Mouse (Mus musculus) embryonic stem cell, embryonic (primary cell): ENCODE measurements around the gene Syne3.

Source experiments
- CTCF ChIA-PET, 4 experiments: fragments of 300-600 bp in 2 of 4; fragments of 350-600 bp in 2 of 4; sonication (Branson Sonifier 250); formaldehyde crosslinking; loops; one replicate each; lab custom pipeline; 2022; ENCODE audit warnings: inconsistent platforms in 2 of 4; lab: Charles Lee
- POLR2A ChIA-PET, 4 experiments: fragments of 300-600 bp in 2 of 4; fragments of 350-600 bp in 2 of 4; sonication (Branson Sonifier 250); formaldehyde crosslinking; loops; one replicate each; lab custom pipeline; 2022; ENCODE audit warnings: antibody characterized with exemption in 4 of 4, inconsistent platforms in 1 of 4; lab: Charles Lee

Syne3 gene

GRCm38 (mm10) chr12:104997159-104997558, 12.4 kb downstream of the Syne3 start:
- POLR2A ChIA-PET = interaction anchor here in 2 of 4 experiments (1.1 to 1.9 kb wide), 2 partner anchors 10 kb away, joined by 4 to 7 read pairs; no protein-coding TSS in a partner anchor

GRCm38 (mm10) chr12:104996012-104996728, 13.4 kb downstream of the Syne3 start:
- ChIA-PET POLR2A (interaction anchor here in 2 of 4 experiments (0.6 to 1.9 kb wide), 4 partner anchors 9 to 642 kb away, joined by 3 to 4 read pairs (median 3); no protein-coding TSS in a partner anchor), CTCF (interaction anchor here (0.6 to 1.9 kb wide), 9 partner anchors 11 to 44 kb away, joined by 3 to 11 read pairs (median 6); no protein-coding TSS in a partner anchor)

More at GRCm38 (mm10) chr12:104997159-104997558, 12.4 kb downstream of the Syne3 start:
- CTCF ChIA-PET = interaction anchor here in 3 of 4 experiments (0.6 to 1.3 kb wide), 6 partner anchors 12 to 549 kb away, joined by 3 to 11 read pairs (median 4); no protein-coding TSS in a partner anchor

DNA sequence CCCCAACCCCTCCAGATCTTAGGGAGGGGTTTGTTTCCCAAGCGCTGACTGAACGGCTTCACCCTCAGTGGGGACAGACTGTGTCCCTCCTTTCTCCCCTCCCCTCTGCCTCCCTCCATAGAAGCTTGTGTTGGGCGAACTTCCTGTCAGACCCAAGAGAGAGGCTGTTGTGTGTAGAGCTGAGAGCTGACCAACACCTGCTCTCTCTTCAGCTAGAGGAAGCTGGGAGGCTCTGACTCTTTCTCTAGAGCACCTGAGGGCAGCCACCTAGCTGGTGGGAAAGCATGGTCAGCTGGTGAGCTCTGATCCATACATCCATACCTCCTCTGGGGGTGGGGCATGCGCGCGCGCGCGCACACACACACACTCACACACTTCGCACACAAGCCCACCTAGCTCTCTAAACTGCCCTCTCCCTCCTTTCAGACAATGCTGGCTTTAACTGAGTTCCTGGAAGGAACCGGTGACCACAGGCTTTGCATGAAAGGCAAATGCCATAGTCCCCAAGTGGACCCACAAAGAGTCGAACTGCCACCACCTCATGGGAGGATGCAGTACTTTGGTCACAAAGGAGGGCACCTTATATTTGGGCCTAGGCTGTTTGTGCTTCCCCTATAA, 14.2 kb downstream of the Syne3 start:
- ChIA-PET CTCF (interaction anchor here (0.6 to 1.9 kb wide), 7 partner anchors 10 to 41 kb away, joined by 3 to 6 read pairs (median 6); no protein-coding TSS in a partner anchor), POLR2A (interaction anchor here in 3 of 4 experiments (0.5 to 1.6 kb wide), 5 partner anchors 8 to 344 kb away, joined by 3 to 5 read pairs (median 3); no protein-coding TSS in a partner anchor)

GRCm38 (mm10) chr12:104992838-104993237, 16.8 kb downstream of the Syne3 start:
- POLR2A ChIA-PET = no interaction called here
- CTCF ChIA-PET = no interaction called here

DNA sequence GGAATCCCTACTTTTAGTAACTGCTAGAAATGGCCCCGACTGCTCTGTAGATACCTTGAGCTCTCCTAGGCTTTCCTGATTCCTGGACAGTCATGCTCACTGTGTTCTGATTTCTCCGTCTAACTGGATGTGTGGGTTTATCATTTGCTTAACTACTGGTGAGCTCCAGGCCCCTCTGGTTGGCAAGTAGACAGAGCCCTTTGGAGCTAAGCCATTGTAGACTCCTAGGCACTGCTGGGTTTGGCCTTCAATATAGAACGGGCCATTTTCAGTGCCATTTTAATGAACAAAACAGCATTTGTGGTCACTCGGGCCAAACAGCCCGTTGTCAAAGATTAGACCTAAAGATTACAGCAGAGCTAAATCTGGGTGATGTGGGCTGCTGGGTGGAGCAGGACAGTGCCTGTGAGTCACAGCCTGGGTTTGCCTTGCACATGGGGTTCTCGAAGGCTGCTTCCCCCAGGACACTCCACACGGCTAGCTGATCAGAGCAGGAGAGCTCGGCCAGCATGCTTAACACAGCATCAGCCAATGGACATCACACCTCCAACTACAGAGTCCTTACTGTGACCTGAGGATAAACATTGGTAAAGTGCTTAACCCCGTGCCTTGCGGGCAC, 17.4 kb downstream of the Syne3 start:
- POLR2A ChIA-PET = no interaction called here
- CTCF ChIA-PET = no interaction called here

DNA sequence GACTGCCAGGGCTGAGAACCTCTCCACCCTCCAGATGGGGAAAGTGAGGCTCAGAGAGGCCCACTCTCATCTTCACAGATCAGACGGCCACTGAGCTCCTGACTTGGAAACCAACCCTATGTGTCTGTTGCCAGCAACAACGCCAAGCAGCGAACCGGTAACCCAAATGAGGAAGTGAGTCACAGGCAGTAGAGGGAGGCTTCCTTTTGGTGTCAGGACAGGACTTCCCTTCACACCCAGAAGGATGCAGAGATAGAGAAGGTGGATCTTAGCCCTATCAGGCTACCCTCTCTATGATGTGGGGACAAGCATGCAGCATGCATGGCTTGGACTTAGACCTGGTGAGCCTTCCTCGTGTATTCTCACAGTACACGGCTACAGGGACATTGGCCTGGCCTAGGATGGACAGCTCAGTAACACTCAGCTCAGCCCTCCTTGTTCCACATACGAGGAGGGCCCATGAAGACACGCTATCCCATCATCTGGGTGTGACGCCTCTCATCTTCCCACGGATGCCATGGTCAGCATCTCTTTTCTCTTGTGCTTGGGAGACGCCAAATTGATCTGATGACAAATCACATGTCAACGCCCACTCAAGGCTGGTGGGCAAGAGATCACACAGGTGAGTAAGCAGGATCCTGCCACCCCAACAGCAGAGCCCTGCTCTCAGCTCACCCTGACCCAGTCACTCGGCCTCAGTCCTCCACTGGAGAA, 18.7 kb downstream of the Syne3 start:
- ChIA-PET CTCF (interaction anchor here in 2 of 4 experiments (0.6 to 1.1 kb wide), 4 partner anchors 35 to 37 kb away, joined by 3 to 5 read pairs (median 4); no protein-coding TSS in a partner anchor), POLR2A (interaction anchor here in 2 of 4 experiments (0.7 to 1.3 kb wide), 3 partner anchors 12 to 42 kb away, joined by 3 read pairs; partner anchors contain the start of gene Glrx5 (in 1 of the 2))

GRCm38 (mm10) chr12:104987936-104988335, 21.7 kb downstream of the Syne3 start:
- POLR2A ChIA-PET = interaction anchor here in 1 of 4 experiments (0.6 to 1.4 kb wide), 4 partner anchors 8 to 859 kb away, joined by 3 to 4 read pairs (median 4); no protein-coding TSS in a partner anchor
- CTCF ChIA-PET = interaction anchor here in 2 of 4 experiments (0.6 to 3.4 kb wide), 8 partner anchors 11 to 1104 kb away, joined by 3 to 14 read pairs (median 3); no protein-coding TSS in a partner anchor

GRCm38 (mm10) chr12:104986781-104987180, 22.8 kb downstream of the Syne3 start:
- POLR2A ChIA-PET = interaction anchor here in 1 of 4 experiments (1.4 kb wide), 1 partner anchor 11 kb away, joined by 4 read pairs; no protein-coding TSS in a partner anchor
- CTCF ChIA-PET = interaction anchor here in 3 of 4 experiments (0.6 to 3.4 kb wide), 5 partner anchors 16 to 50 kb away, joined by 3 to 14 read pairs (median 3); no protein-coding TSS in a partner anchor

DNA sequence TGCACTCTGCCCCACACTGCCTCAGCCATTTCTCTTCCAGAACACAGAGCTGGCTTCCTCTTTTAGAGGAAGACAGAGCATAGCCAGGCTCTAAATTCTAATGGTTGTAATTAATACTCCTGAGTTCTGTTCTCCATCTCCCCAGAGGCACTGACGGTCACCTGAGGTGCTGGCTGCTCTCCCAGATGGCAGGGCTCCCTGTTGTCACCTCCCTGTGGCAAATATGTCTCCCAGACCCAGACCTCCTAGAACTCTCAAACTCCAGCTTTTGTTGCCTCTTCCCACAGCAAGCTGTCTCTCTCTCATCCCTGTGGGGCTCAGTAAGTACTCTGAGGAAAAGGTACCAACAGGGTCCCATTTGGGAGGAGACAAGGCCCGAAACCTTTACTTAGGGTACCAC, 23.6 kb downstream of the Syne3 start:
- ChIA-PET CTCF (interaction anchor here in 2 of 4 experiments (1.3 to 3.4 kb wide), 4 partner anchors 17 to 46 kb away, joined by 3 to 14 read pairs (median 4); no protein-coding TSS in a partner anchor), POLR2A (interaction anchor here in 2 of 4 experiments (1.1 to 1.3 kb wide), 2 partner anchors 15 to 23 kb away, joined by 4 to 5 read pairs; no protein-coding TSS in a partner anchor)

DNA sequence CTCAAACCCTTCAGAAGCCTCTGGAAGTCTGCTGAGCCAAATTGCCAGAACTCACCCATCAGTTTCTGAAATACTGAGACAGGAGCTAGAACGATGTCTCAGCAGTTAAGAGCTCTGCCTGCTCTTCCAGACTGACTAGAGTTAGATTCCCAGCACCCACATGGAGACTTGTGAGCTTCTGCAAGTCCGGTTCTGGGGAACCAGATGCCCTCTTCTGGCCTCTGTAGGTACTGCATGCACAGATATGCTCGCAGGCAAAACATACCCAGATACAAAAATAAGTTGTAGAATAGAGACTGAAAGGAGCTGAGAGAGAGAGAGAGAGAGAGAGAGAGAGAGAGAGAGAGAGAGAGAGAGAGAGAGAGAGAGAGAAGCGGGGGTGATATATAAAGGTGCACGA, 24.5 kb downstream of the Syne3 start:
- CTCF ChIA-PET = interaction anchor here (0.5 to 2.4 kb wide), 68 partner anchors 9 to 1880 kb away, joined by 3 to 27 read pairs (median 4); partner anchors contain the start of genes Glrx5 (in 2 of the 4) and Tcl1 (in 1 of the 4)
- POLR2A ChIA-PET = interaction anchor here in 3 of 4 experiments (0.6 to 1.3 kb wide), 12 partner anchors 14 to 247 kb away, joined by 3 to 6 read pairs (median 3); partner anchors contain the start of gene Glrx5 (in 1 of the 3)

- ChIA-PET CTCF (interaction anchor here in 3 of 4 experiments (0.6 to 2.4 kb wide), 5 partner anchors 26 to 48 kb away, joined by 3 to 26 read pairs (median 4); no protein-coding TSS in a partner anchor), POLR2A (interaction anchor here in 3 of 4 experiments (0.5 to 1.2 kb wide), 3 partner anchors 27 to 277 kb away, joined by 3 read pairs; no protein-coding TSS in a partner anchor)
Measured at GRCm38 (mm10) chr12:104983476-104983875, 26.1 kb downstream of the Syne3 start.

DNA sequence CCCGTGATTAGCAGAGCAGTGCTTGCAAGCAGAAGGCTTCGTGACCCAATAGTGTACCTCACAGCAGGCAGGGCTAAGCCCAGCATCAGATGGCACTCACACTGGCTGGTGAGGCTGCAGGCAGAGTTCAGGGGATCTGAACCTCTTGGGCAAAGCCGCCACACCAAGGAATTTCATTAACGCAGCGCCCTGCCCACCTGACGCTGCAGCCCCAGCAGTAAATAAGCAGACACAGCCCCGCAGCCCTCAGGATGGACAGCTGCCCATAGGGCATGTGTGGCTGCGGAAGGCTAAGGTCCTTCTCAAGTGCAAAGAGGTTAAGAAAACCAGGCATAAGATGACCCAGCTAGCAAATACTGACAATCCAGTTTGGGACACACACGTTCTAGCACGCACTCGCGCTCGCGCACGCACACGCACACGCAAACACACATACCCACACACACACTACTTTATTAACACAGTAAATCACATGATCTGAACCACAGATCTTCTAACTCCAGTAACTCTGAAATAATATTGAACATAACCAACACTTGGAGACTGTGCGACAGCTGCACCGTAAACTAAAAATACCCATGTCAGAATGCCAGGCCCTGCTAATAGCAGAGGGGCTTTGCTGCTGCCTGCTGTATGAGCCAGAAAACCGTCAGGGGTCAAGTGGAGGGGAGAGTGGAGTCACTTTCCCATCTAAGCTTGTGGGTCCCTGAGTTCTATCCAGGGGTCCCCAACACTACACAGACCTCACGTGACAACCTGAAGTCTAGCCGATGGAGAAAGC, 30.5 kb downstream of the Syne3 start:
- CTCF ChIA-PET = interaction anchor here (0.8 to 1.9 kb wide), 14 partner anchors 9 to 219 kb away, joined by 3 to 6 read pairs (median 3); no protein-coding TSS in a partner anchor
- POLR2A ChIA-PET = interaction anchor here in 3 of 4 experiments (0.5 to 1.6 kb wide), 6 partner anchors 9 to 143 kb away, joined by 3 read pairs; no protein-coding TSS in a partner anchor

DNA sequence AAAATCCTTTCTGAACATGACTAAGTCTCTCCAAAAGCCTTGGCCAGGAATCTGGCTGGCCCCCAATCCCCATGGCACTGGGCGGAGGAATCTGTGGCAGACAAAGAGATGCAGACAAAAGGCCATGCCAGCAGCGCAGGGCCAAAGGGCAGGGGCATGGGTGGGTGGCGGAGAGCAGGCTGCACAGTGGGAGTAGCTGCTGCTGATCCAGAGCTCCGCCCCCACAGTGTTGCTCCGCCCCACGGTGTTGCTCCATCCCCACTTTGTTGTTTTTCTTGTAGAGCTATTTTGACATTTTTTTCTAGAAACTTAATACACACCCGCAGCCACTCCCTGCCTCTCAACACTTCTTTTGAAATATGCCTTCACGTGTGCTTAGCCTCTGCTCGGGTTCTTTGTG, 31.2 kb downstream of the Syne3 start:
- ChIA-PET CTCF (interaction anchor here (0.5 to 1.9 kb wide), 13 partner anchors 9 to 183 kb away, joined by 3 to 6 read pairs (median 3); no protein-coding TSS in a partner anchor), POLR2A (interaction anchor here in 2 of 4 experiments (0.5 to 1.6 kb wide), 4 partner anchors 20 to 143 kb away, joined by 3 read pairs; no protein-coding TSS in a partner anchor)

DNA sequence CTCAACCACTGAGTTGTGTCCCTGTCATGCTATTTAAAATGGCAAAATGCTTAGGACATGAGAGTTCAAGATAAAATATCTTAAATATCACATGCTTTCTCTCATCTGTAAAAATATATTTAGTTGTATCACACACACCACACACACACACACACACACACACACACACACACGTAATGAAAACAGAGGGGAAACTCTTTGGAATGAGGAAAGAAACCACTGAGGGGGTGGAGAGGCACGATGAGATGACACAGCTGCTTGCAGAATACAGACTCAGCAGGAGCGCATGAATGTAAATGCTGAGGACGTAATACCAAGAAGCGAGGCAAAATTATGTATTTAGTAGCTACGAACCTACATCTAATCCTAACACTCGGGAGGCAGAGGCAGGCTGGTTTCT, 32.7 kb downstream of the Syne3 start:
- ChIA-PET CTCF (interaction anchor here in 3 of 4 experiments (0.6 to 1.3 kb wide), 6 partner anchors 8 to 190 kb away, joined by 3 to 7 read pairs (median 4); no protein-coding TSS in a partner anchor), POLR2A (interaction anchor here in 1 of 4 experiments (0.9 kb wide), 1 partner anchor 26 kb away, joined by 3 read pairs; no protein-coding TSS in a partner anchor)

DNA sequence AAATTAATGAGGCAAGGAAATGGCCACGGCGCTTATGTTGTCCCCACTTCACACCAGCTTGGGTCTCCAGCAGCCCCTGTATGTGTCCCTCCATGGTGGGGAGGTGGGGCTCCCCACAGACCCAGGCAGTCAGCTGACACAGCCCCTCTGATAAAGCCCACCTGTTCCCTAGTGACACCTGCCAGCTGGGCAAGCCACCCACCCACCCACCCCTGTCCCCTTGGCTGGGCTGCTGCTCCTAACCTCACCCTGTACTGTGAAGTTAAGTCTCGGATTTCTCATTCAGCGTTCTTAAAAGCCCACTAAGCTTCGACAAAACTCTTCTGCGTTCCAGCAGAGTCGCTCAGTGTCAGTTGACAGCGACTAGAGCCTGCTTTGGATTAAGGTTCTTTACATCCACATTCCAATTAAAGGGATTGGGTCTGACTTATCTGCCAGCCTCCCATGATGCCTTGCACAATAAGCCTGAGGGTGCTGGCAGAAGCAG, 33.2 kb downstream of the Syne3 start:
- ChIA-PET CTCF (interaction anchor here in 2 of 4 experiments (0.6 to 1.3 kb wide), 5 partner anchors 8 to 160 kb away, joined by 3 to 7 read pairs (median 4); no protein-coding TSS in a partner anchor), POLR2A (interaction anchor here in 3 of 4 experiments (0.6 to 1.2 kb wide), 3 partner anchors 13 to 36 kb away, joined by 3 read pairs; no protein-coding TSS in a partner anchor)
